Mouse (Mus musculus) gastrocnemius, postnatal 10 days (tissue): Measurements from ENCODE around the gene Kif20b. TPM values are rescaled to one million over a fixed set of nuclear protein-coding genes. Genes with fewer than 3 reads are reported as not detected.

ENCODE experiments used
- DNase-seq: peaks from one replicate; pipeline ENCODE4 v3.0.0; 2021; ENCODE audit warnings: mixed read lengths
- long read RNA-seq, 2 experiments: library from polyadenylated mRNA; stranded (forward); transcript quantifications; one replicate each; pipeline ENCODE4 v2.0.0; 2021
- total RNA-seq, 2 experiments: library from RNA; stranded (reverse); gene quantifications; 2 replicates each; pipeline ENCODE4 v1.2.3; 2021

Gene Kif20b
- 1 to 10 TPM; 5.8 to 8.0 TPM for total RNA-seq
- long read RNA-seq, experiment 1, full-length matches to known transcripts: 1 of 3 reads
- long read RNA-seq, experiment 1, partial matches to known transcripts: 1 of 3 reads
- long read RNA-seq, experiment 1, other reads (novel, unspliced or antisense): 1 of 3 reads
- long read RNA-seq, experiment 2, full-length matches to known transcripts: 2 of 2 reads
- long read RNA-seq, experiment 2, partial matches to known transcripts: 0 of 2 reads
- long read RNA-seq, experiment 2, other reads (novel, unspliced or antisense): 0 of 2 reads

- peak; percentile 93 for DNase-seq
Observed at GRCm38 (mm10) chr19:34921652-34922602, at the start of gene Kif20b. Gene Kif20b, plus strand, starts transcription at chr19:34922361.

DNA sequence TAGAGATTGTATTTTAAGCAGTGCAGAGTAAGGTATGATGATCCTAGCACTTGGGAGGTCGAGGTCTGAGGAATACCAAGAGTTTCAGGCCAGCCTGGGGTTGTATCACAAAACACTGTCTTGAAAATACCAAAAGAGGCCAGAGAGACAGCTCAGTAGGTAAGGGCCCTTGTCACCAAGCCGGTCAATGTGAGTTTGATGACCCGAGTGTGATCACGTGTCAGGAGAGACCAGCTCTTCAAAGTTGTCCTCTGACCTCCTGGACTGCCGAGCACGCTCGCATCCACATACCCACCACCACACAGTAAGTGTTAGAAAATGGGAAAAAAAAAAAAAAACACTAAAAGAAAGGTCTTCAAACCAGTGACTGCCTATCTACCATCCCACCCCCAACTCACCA, 45.5 kb upstream of the Kif20b start:
- no peak for DNase-seq

GRCm38 (mm10) chr19:34877898-34878602, 44.1 kb upstream of the Kif20b start:
- DNase-seq: peak; percentile 72

DNA sequence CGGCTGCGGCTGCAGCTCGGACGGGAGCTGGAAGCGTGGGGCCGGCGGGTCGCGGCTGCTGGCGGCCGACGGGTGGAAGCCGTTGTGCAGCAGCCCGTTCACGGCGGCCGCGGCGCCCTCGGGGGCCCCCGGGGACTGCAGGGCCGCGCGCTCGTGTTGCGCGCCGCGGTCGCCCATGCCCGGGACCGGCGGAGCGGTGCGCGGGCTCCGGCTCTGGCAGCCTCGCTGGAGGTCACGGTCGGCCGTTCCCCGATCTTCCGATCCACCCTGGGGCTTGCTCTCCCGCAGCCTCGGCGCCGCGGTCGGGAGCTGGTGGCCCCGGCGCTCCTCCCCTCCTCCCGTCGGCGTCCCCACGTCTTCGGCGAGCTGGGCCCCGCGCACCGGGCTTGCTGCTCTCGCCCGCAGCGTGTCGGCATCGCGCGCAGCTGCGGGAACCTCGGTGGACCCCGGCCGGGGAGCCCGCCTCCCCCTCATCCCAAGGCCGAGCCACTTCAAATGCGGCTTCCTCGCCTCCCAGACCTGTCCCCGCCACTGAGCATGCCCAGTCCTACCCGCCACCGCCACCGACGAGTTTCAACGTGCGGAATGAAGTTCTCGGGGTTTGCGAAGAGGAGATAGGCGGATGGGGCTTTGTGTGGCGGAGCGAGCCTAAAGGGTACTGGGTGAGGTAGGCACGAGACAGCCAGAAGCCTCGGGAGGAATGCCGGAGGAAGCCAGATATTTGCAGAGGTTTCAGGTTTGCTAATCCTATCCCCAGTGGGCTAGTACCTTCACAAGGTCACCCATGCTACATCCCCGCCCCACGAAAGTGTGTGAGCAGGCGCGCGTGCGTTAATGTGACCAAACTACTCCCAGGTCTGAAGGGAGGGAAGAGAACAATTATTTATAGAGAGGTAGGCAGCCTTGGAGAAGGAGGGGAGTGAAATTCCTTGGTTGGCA, 43.3 kb upstream of the Kif20b start, which contains the start of gene Pank1:
Gene Pank1, minus strand, starts transcription at position 853 of the 939 bp plus-strand sequence.
- peak; percentile 63 for DNase-seq

DNA sequence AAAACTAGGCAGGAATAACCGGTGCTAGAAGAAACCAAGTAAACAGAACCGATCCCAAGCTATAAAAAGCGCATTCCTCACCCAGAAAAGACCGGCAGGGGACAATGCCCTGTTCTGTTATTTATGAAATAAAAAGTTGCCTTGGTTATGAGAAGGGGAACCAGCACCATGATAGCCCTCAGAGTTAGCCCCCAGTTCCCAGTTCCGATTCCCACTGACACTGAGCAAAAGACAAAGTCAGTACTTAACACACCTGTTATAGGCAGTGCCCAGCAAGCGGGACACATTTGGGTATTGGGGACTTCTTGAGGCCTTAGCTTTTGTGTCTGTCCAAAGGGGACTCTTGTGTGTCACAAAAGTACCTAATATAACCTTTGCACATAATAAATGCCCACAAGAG, 42.5 kb upstream of the Kif20b start:
- no peak for DNase-seq

DNA sequence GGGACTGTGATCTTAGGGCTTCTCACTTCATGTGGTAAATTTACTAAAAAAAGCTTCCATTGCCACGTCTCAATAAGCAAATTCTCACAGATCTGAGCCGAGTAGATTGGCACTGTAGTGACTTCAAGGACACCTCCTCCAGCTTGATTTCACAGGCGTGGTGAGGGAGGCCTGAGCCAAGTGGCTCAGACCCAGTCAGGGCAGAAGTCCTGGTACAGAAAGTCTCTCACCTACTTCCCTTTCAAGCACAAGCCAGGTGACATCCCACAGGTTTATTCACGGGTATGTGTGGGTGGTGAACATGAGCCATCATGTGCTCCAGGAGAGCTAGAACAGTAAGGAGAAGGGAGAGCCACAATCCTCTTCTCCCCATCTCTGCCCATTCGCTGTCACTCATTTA, 41.0 kb upstream of the Kif20b start:
- DNase-seq: no peak

- DNase-seq: no peak
Observed at GRCm38 (mm10) chr19:34882443-34882842, 39.7 kb upstream of the Kif20b start.

DNA sequence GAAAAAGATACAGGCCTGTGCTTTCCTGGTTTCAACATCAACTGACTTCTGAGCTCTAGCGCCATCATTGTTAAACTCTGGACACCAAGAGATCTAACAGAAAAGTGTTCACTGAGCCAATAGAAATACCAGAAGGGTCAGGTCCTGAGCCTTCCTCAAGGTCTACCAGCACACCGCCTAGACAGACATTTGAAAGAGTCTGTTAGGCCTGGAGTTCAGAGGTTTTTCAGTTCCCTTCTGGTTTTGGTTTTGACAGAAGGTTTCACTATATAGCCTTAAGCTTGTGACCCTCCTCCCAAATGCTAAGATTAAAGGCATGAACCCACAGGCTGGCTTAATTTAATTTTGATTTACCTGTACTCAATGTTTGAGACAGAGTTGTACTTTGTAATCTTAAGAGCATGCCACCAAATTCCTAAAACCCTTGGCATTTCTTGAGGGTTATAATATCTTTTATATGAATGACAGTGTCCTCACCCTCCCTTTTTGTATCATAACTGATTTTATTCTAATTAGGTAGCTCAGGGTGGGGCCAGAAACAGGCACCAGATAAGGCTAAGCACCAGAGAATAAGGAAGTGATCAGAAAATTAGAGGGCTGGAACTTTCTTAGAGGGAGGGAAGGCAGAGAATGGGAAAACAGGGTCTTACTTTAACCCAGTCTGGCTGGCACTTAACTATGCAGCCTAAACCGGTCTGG, 38.5 kb upstream of the Kif20b start:
- DNase-seq: no peak

DNA sequence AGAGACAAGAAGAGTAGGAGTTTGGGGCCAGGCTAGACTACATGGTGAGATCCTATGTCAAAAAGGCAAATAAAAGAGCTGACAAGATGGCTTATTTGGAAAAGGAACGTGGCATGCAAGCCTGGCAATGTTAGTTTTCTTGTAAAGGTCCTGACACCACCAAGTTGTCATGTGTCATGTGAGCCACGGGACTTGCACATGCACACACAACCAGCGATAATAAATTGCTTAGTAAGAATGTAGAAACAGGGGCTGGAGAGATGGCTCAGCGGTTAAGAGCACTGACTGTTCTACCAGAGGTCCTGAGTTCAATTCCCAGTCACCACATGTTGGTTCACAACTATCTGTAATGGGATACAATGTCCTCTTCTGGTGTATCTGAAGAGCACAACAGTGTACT, 35.8 kb upstream of the Kif20b start:
- DNase-seq: no peak

DNA sequence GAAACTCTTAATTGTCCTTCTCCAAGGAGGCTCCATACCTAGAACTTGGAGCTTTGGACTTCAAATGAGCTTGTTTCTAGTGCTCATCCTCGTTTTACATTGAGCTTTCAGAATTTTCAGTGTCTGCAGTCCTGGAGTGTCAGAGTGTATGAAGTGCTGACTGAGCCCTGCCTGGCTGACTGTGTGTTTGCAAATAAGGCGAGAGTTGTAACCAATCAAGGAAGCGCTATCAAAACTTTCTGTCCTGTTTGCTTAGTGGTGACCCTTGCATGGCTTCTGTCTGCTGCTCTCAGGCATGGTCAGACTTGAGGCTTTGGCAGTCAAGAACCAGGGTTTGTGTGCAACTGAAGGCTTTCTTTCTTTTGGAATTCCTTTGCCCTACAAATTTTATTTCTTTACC, 31.2 kb upstream of the Kif20b start:
- DNase-seq: no peak

DNA sequence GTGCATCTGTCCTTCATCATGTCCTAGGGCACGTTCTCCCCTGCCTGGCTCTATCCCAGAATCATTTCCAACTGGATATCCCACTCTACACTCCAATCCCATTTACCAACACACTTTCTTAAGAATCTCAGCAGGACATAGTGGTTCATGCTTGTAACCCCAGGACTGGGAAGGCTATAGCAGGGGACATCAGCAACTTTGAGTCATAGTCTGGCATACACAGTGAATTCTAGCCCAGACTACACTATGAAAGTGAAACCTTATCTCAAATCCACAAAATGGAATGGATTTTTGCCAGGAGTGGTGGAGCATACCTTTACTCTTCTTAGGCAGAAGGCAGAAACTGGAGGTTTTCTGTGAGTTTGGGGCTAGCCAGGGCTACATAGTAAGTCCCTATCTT, 30.6 kb upstream of the Kif20b start:
- DNase-seq: no peak

DNA sequence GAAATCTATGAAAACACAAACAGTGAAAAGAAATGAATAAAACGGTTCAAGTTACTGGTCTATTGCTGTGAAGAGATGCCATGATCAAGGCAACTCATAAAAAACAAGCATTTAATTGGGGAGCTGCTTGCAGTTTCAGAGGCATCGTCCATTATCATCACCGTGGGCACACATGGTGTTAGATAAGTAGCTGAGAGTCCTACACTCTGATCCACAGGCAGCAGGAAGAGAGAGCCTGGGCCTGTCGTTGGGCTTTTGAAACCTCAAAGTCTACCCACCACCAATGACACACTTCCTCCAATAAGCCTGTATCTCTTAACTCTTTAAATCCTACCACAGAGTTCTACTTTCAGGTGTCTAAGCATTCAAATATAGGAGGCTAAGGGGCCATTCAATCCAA, 27.1 kb upstream of the Kif20b start:
- no peak for DNase-seq

DNA sequence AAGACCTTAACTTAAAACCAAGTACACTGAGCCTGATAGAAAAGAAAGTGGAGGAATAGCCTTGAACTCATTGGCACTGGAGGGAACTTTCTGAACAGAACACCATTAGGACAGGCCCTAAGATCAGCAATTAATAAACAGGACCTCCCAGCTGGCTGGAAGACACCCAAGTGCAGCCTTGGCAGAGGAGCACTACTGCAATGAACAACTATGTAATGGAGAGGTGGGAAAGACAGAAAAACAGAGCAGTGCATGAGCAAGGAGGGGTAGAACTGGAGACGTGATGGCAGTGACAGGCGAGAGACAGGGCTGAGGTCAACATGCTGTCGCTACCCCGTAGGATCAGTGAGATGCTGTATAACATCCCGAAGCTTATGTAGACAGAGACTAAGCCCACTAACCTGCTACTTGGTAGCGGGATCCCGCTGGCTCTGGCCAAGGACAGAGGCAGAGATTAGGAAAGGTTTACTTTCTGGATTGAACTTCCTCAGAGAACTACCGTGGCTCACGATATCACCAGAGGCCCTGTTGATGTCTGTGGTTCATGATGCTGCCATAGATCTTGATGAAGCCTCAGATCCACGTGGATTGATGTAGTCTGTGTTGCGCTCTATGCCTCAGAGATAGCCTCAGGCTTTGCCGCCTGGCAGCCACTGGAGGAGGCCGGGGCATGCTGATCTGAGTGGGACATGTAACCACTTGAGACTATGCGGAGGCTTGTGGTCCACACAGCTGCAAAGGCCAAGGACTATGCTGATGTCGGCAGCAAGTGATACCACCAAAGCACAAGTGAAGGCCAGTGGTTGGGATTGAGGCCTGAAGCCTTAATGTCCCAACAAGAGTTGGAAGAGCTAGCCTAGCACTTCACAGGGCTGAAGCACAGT, 24.8 kb upstream of the Kif20b start:
- DNase-seq: no peak

DNA sequence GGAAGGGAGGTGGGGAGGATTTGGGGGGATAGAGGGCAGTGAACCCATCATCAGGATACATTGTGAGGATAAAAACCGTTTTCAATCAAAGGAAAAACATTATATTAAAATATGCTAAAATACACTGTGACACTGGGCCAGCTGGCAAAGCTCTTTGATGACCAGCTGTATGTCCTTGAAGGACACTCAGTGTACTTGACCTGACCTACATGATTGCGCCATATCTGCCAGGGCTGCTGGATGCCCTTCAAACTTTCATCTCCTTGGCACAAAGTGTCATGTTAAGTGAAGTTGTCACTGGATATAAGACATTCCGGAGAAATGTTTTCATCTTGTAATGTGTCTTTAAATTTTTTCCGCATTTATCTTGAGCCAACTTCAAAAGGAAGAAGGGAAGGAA, 23.2 kb upstream of the Kif20b start:
- no peak for DNase-seq

DNA sequence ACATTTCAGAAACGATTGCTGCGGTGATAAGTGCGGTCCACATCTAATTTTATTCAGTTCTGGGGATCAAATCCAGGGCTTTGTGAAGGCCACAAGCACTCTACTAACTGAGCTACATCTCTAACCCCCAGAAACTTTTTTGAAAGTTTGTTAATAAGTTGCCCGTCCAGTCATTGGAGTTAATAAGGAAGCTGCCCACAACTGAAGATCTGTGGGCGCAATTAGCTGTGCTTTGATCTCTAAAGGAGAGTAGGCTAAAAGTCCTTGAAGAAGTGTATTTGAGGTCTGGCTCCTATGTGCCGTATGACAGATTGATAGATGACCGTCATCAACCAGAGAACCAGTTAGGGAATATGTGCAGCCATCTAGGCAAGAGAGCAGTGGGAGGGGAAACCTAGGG, 20.9 kb upstream of the Kif20b start:
- no peak for DNase-seq

DNA sequence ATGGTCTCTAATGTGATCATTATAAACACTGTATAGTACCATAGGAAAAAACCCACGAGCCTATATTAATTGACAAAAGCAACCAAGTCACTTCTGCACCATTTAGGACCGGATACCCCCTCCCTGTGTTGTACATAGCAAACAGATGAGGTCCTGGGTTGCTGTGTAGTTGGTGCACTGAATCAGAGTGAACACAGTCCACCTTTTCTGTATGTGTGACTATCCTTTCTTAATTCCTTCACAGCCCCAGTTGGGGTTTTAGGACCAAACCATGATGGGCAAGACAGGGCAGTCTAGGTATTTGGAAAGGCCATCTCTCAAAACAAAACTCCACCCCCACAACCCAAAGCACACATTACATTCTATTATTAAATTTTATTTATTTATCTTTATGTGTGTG, 20.4 kb upstream of the Kif20b start:
- DNase-seq: no peak

- DNase-seq: no peak
Observed at GRCm38 (mm10) chr19:34904032-34904431, 18.1 kb upstream of the Kif20b start.

DNA sequence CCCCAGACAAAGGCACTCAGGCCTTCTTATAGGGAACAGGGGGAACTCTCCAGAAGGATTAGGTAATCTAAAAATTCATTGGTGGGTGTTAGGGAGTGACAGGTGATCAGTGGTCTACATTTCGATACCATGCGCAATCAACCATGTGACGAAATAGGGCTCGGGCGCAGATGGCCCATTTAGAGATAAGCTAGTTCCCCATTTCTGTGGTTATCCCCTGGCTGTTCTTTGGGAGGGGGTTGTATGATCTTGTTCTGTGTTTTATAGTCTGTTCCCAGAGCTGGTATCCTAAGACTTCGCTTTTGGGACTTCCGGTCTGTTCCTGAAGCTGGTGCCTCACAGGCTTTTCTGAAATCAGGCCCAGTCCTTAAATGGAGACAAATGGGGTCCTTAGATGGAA, 16.7 kb upstream of the Kif20b start:
- DNase-seq: no peak

DNA sequence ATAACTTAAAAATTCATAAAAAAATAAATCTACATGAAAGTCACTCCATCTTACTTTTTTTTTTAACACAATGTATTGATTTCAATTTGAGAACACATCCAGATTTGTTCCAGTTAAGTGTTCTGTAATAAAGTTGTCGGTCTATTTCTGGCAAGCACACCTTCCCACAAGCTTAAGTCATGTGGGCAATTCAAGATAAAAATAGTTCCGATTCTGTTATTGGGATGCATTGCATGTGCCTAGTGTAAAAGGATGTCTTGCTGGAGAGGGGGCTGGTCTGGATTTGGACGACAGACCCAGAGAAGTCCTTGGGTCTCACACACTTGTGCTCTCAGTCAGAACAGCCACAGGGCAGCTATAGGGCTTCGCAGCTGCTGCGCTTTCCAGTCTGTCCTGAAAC, 15.4 kb upstream of the Kif20b start:
- no peak for DNase-seq

- no peak for DNase-seq
Observed at GRCm38 (mm10) chr19:34912366-34912765, 9.8 kb upstream of the Kif20b start.
